In the genomic region with DNA sequence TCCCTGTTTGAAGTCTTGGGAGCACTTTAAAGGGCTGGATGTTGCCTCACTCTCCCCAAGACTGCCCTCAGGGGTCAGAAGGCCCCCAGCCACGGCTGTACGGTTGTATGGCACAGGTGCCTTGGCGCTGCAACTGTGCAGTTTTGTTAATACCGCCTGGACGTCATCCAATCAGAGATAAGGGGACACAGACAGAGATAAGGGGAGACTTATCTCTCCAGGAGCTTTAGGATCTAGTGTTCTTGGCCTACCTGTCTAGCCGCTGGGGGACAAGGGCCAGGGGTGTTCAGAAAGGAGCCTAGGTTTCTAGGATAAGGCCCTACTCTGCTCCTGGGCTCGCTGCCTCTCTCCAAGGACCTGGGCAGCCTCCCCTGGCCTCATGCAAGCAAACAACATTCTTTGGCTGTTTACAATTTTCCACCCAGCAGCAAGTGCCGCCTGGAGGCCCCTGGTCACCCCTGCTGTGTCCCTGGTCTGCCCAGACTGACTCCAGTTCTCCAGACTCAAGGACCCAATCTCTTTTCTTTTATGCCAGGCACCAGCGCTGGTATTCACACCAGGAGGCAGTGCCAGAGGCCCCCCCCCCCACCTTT, we compare ENCODE assay signal across 10 mouse cellular contexts. TPM values are rescaled to one million over a fixed set of nuclear protein-coding genes. Genes with fewer than 3 reads are reported as not detected.
DNase-seq lines count a peak whose midpoint lies in the region; ATAC-seq and TF ChIP-seq lines count a peak whose summit lies in the region.
"Had no signal": no experiment of that assay in that cellular context is flagged by ENCODE, and none has a peak within 500 bp of the region (broad histone marks: within the 10 kb centered on the region; RNA-seq: fewer than 3 reads in every experiment).

No protein-coding gene starts in this region.

- H3K27me3 ChIP-seq in embryonic facial prominence, embryonic 11.5 days (ENCODE audit: control insufficient read depth, insufficient read depth, low read length): no peaks in the 10 kb centered on the region
- no peaks in the 10 kb centered on the region for H3K27me3 ChIP-seq in heart, postnatal 0 days (ENCODE audit: control insufficient read depth, insufficient read depth, low read length)
- no peaks in the 10 kb centered on the region for H3K27me3 ChIP-seq in limb, embryonic 12.5 days

- H3K9ac ChIP-seq in embryonic facial prominence, embryonic 11.5 days (replicated peaks; ENCODE audit: low read length): peak overlapping the region; percentile 19; the same call in 1 of the 2 replicates
- H3K9ac ChIP-seq in heart, postnatal 0 days (replicated peaks; ENCODE audit: low read depth, low read length): peak overlapping the region; percentile 28; the same call in 1 of the 2 replicates
- 0 out of 2 replicates have a peak overlapping the region, but pooled peaks have one; percentile 18 for H3K9ac ChIP-seq in limb, embryonic 12.5 days (replicated peaks)

- H3K27ac ChIP-seq in embryonic facial prominence, embryonic 11.5 days (replicated peaks; ENCODE audit: low read depth, low read length): no peak overlapping the region
- peak overlapping the region; percentile 83 for H3K27ac ChIP-seq in heart, postnatal 0 days (ENCODE audit: low read depth)
- H3K27ac ChIP-seq in limb, embryonic 12.5 days: peak overlapping the region; percentile 74

- no peak for TF ChIP-seq EP300 in heart, postnatal 0 days (IDR thresholded peaks at IDR 0.05; ENCODE audit: low read depth)

- H3K9me3 ChIP-seq in embryonic facial prominence, embryonic 11.5 days (replicated peaks; ENCODE audit: control insufficient read depth, low read length): no peaks in the 10 kb centered on the region
- no peaks in the 10 kb centered on the region for H3K9me3 ChIP-seq in heart, postnatal 0 days (replicated peaks; ENCODE audit: control insufficient read depth, low read length)
- no peaks in the 10 kb centered on the region for H3K9me3 ChIP-seq in limb, embryonic 12.5 days

- DNase-seq in kidney, adult 11 months: peak; percentile 69
- no peak for DNase-seq in kidney, adult 9 months
- DNase-seq in embryonic facial prominence, embryonic 11.5 days (ENCODE audit: low spot score): no peak
- no peak for DNase-seq in heart, postnatal 0 days (ENCODE audit: low spot score)
- no peak for DNase-seq in right cerebral cortex, postnatal 4 days
- DNase-seq: cerebellum, adult 11 months; layer of hippocampus, adult 9-11 months; spleen, adult 18-20 months had no signal

- H3K36me3 ChIP-seq in embryonic facial prominence, embryonic 11.5 days (replicated peaks; ENCODE audit: control insufficient read depth, insufficient read depth, low read depth, low read length): no peaks in the 10 kb centered on the region
- H3K36me3 ChIP-seq in heart, postnatal 0 days (replicated peaks; ENCODE audit: control insufficient read depth, insufficient read depth, low read length): no peaks in the 10 kb centered on the region
- no peaks in the 10 kb centered on the region for H3K36me3 ChIP-seq in limb, embryonic 12.5 days

- peaks cover 16% of the 10 kb centered on the region for H3K4me1 ChIP-seq in embryonic facial prominence, embryonic 11.5 days (ENCODE audit: control insufficient read depth, insufficient read depth, low read length)
- H3K4me1 ChIP-seq in heart, postnatal 0 days (ENCODE audit: control insufficient read depth, insufficient read depth): peaks cover 49% of the 10 kb centered on the region
- peaks cover 95% of the 10 kb centered on the region for H3K4me1 ChIP-seq in limb, embryonic 12.5 days (replicated peaks)

- WGBS in embryonic facial prominence, embryonic 11.5 days: 55% methylated on average over 9 of the region's 9 CpGs
- 35% methylated on average over 9 of the region's 9 CpGs for WGBS in heart, postnatal 0 days
- WGBS in limb, embryonic 12.5 days: 48% methylated on average over 9 of the region's 9 CpGs

- ATAC-seq in embryonic facial prominence, embryonic 11.5 days (replicated peaks; ENCODE audit: insufficient number of reproducible peaks, low FRiP score, low TSS enrichment, low read depth): no peak
- no peak for ATAC-seq in heart, postnatal 0 days (ENCODE audit: insufficient read depth, low read depth)
- no peak for ATAC-seq in limb, embryonic 12.5 days (ENCODE audit: insufficient number of reproducible peaks, insufficient read depth, low FRiP score, low TSS enrichment, low read depth)
- no peak for ATAC-seq in granulocyte monocyte progenitor cell, adult 5-6 weeks (replicated peaks; ENCODE audit: poor library complexity, severe bottlenecking)

- no peak for TF ChIP-seq CTCF in heart, postnatal 0 days (IDR thresholded peaks at IDR 0.05; ENCODE audit: low read depth)

- H3K4me3 ChIP-seq in embryonic facial prominence, embryonic 11.5 days (ENCODE audit: low read depth, low read length): no peak overlapping the region
- H3K4me3 ChIP-seq in heart, postnatal 0 days (ENCODE audit: low read depth, low read length): peak overlapping the region; percentile 13; the same call in 1 of the 2 replicates
- H3K4me3 ChIP-seq in limb, embryonic 12.5 days (replicated peaks): no peak overlapping the region

- H3K4me2 ChIP-seq in embryonic facial prominence, embryonic 11.5 days (ENCODE audit: low read depth, low read length): no peak overlapping the region
- H3K4me2 ChIP-seq in heart, postnatal 0 days (ENCODE audit: low read depth, low read length): peak overlapping the region; percentile 62
- peak overlapping the region; percentile 56 for H3K4me2 ChIP-seq in limb, embryonic 12.5 days

RNA-seq across cellular contexts. Expression of a gene that starts 1.3 kb away (rescaled TPM):
- polyA plus RNA-seq in embryonic facial prominence, embryonic 11.5 days (2014; fragmentation: Nextera tagmentation; extraction: Ambion mirVana): 1.1 and 1.3 TPM in 2 replicates
- 21.0 and 34.9 TPM in 2 replicates for total RNA-seq in heart, postnatal 0 days (2014; rRNA removed; ENCODE audit: low replicate concordance)
- polyA plus RNA-seq in heart, postnatal 0 days (2015; fragmentation: Nextera tagmentation; extraction: Ambion mirVana): 8.9 and 9.1 TPM in 2 replicates
- polyA plus RNA-seq in limb, embryonic 12.5 days (2016; fragmentation: Nextera tagmentation; extraction: Ambion mirVana): 8.1 and 9.1 TPM in 2 replicates
- not detected in 2 replicates for total RNA-seq in granulocyte monocyte progenitor cell, adult 5-6 weeks (2014; fragmentation: Nextera tagmentation)
- not detected in 2 replicates for total RNA-seq in granulocyte monocyte progenitor cell, adult 5-6 weeks (2017)

RNA-seq across cellular contexts. Expression of a gene that starts 20.3 kb away (rescaled TPM):
- 42.3 and 42.9 TPM in 2 replicates for polyA plus RNA-seq in embryonic facial prominence, embryonic 11.5 days (2014; fragmentation: Nextera tagmentation; extraction: Ambion mirVana)
- 22.3 and 31.2 TPM in 2 replicates for total RNA-seq in heart, postnatal 0 days (2014; rRNA removed; ENCODE audit: low replicate concordance)
- polyA plus RNA-seq in heart, postnatal 0 days (2015; fragmentation: Nextera tagmentation; extraction: Ambion mirVana): 28.6 and 33.6 TPM in 2 replicates
- polyA plus RNA-seq in limb, embryonic 12.5 days (2016; fragmentation: Nextera tagmentation; extraction: Ambion mirVana): 38.5 and 40.2 TPM in 2 replicates
- total RNA-seq in granulocyte monocyte progenitor cell, adult 5-6 weeks (2014; fragmentation: Nextera tagmentation): 89.9 and 105 TPM in 2 replicates
- 46.9 and 76.8 TPM in 2 replicates for total RNA-seq in granulocyte monocyte progenitor cell, adult 5-6 weeks (2017)

RNA-seq across cellular contexts. Expression of a gene that starts 27.1 kb away (rescaled TPM):
- 0.66 TPM in 2 replicates for polyA plus RNA-seq in embryonic facial prominence, embryonic 11.5 days (2014; fragmentation: Nextera tagmentation; extraction: Ambion mirVana)
- 0.65 and 0.66 TPM in 2 replicates for total RNA-seq in heart, postnatal 0 days (2014; rRNA removed; ENCODE audit: low replicate concordance)
- 0.29 and 0.44 TPM in 2 replicates for polyA plus RNA-seq in heart, postnatal 0 days (2015; fragmentation: Nextera tagmentation; extraction: Ambion mirVana)
- polyA plus RNA-seq in limb, embryonic 12.5 days (2016; fragmentation: Nextera tagmentation; extraction: Ambion mirVana): 1.3 and 1.4 TPM in 2 replicates
- 0.34 TPM in 1 of 2 replicates, not detected in the other for total RNA-seq in granulocyte monocyte progenitor cell, adult 5-6 weeks (2014; fragmentation: Nextera tagmentation)
- total RNA-seq in granulocyte monocyte progenitor cell, adult 5-6 weeks (2017): 0.26 and 0.46 TPM in 2 replicates

RNA-seq across cellular contexts. Expression of a gene that starts 27.4 kb away (rescaled TPM):
- polyA plus RNA-seq in embryonic facial prominence, embryonic 11.5 days (2014; fragmentation: Nextera tagmentation; extraction: Ambion mirVana): 369 and 379 TPM in 2 replicates
- 472 and 473 TPM in 2 replicates for total RNA-seq in heart, postnatal 0 days (2014; rRNA removed; ENCODE audit: low replicate concordance)
- 291 and 295 TPM in 2 replicates for polyA plus RNA-seq in heart, postnatal 0 days (2015; fragmentation: Nextera tagmentation; extraction: Ambion mirVana)
- polyA plus RNA-seq in limb, embryonic 12.5 days (2016; fragmentation: Nextera tagmentation; extraction: Ambion mirVana): 400 and 416 TPM in 2 replicates
- total RNA-seq in granulocyte monocyte progenitor cell, adult 5-6 weeks (2014; fragmentation: Nextera tagmentation): 410 and 448 TPM in 2 replicates
- total RNA-seq in granulocyte monocyte progenitor cell, adult 5-6 weeks (2017): 395 and 452 TPM in 2 replicates

RNA-seq across cellular contexts. Expression of a gene that starts 29.1 kb away (rescaled TPM):
- polyA plus RNA-seq in embryonic facial prominence, embryonic 11.5 days (2014; fragmentation: Nextera tagmentation; extraction: Ambion mirVana): 11.8 and 14.2 TPM in 2 replicates
- 28.4 and 58.8 TPM in 2 replicates for total RNA-seq in heart, postnatal 0 days (2014; rRNA removed; ENCODE audit: low replicate concordance)
- polyA plus RNA-seq in heart, postnatal 0 days (2015; fragmentation: Nextera tagmentation; extraction: Ambion mirVana): 14.5 and 17.5 TPM in 2 replicates
- 14.3 and 16.1 TPM in 2 replicates for polyA plus RNA-seq in limb, embryonic 12.5 days (2016; fragmentation: Nextera tagmentation; extraction: Ambion mirVana)
- total RNA-seq in granulocyte monocyte progenitor cell, adult 5-6 weeks (2014; fragmentation: Nextera tagmentation): 7.1 and 18.2 TPM in 2 replicates
- total RNA-seq in granulocyte monocyte progenitor cell, adult 5-6 weeks (2017): 5.5 and 8.2 TPM in 2 replicates
